Mouse (Mus musculus) liver, postnatal 0 days (tissue): ENCODE results near the gene Lpgat1. TPM values are rescaled to one million over a fixed set of nuclear protein-coding genes. Genes with fewer than 3 reads are reported as not detected.

Experiments used
- ATAC-seq: fragments of 200-750 bp; cut with Nextera tagmentation; 2 replicates; pipeline ENCODE4 v1.8.0; 2017; ENCODE audit warnings: mild to moderate bottlenecking, moderate library complexity
- DNase-seq: peaks from one replicate; pipeline ENCODE4 v3.0.0-alpha.2; 2016
- H3K27ac ChIP-seq: fragments of 300-500 bp; sonication (generic); 2 replicates; pipeline ENCODE4 v1.5.1; 2014; ENCODE audit warnings: antibody characterized with exemption, moderate library complexity, mild to moderate bottlenecking, low read depth
- H3K27me3 ChIP-seq: fragments of 300-500 bp; sonication (generic); 2 replicates; pipeline ENCODE4 v1.6.1; 2014; ENCODE audit warnings: low read length, control low read depth, mixed read lengths; ENCODE audit not compliant: insufficient read depth
- H3K36me3 ChIP-seq: fragments of 300-500 bp; sonication (generic); replicated peaks from 2 replicates; pipeline ENCODE4 v1.6.1; 2014; ENCODE audit warnings: mild to moderate bottlenecking, control low read depth, low read length, moderate library complexity, mixed read lengths; ENCODE audit not compliant: insufficient read depth
- H3K4me1 ChIP-seq: fragments of 300-500 bp; sonication (generic); 2 replicates; pipeline ENCODE4 v1.6.1; 2014; ENCODE audit warnings: antibody characterized with exemption, mild to moderate bottlenecking, control low read depth; ENCODE audit not compliant: insufficient read depth
- H3K4me2 ChIP-seq: fragments of 300-500 bp; sonication (generic); 2 replicates; pipeline ENCODE4 v1.6.1; 2014; ENCODE audit warnings: low read depth, mild to moderate bottlenecking, low read length, moderate library complexity, mixed read lengths
- H3K4me3 ChIP-seq: fragments of 300-500 bp; sonication (generic); 2 replicates; pipeline ENCODE4 v1.5.1; 2014; ENCODE audit warnings: low read depth, low read length
- H3K9ac ChIP-seq: fragments of 300-500 bp; sonication (generic); replicated peaks from 2 replicates; pipeline ENCODE4 v1.6.1; 2014; ENCODE audit warnings: mild to moderate bottlenecking, moderate library complexity
- H3K9me3 ChIP-seq: fragments of 300-500 bp; sonication (generic); 2 replicates; pipeline ENCODE4 v1.6.1; 2016; ENCODE audit warnings: mild to moderate bottlenecking, control low read depth, low read length, mixed read lengths
- CTCF ChIP-seq: sonication (generic); IDR thresholded peaks from 2 replicates; pipeline ENCODE4 v1.5.1; 2016; ENCODE audit warnings: antibody characterized with exemption, low read depth
- EP300 ChIP-seq: IDR thresholded peaks from 2 replicates; pipeline ENCODE4 v1.6.1; 2016; ENCODE audit warnings: antibody characterized with exemption, low read depth, mild to moderate bottlenecking
- WGBS: fragments of 180-500 bp; shearing (Covaris S2); extraction: QIAGEN DNeasy Blood & Tissue Kit; methylation state at CpG from one replicate; pipeline ENCODE4 v1.1.7; 2014; ENCODE audit not compliant: insufficient replicate concordance; 5-methylcytosine and 5-hydroxymethylcytosine counted together
- polyA plus RNA-seq: library from polyadenylated mRNA; unstranded; fragments of >200 nt; fragmentation: Nextera tagmentation; extraction: Ambion mirVana; gene quantifications from 2 replicates; pipeline ENCODE4 v1.2.1, GENCODE M21; 2015

The Lpgat1 gene
- polyA plus RNA-seq, 1 experiment from 2014 or later = 95.0 TPM

DNA sequence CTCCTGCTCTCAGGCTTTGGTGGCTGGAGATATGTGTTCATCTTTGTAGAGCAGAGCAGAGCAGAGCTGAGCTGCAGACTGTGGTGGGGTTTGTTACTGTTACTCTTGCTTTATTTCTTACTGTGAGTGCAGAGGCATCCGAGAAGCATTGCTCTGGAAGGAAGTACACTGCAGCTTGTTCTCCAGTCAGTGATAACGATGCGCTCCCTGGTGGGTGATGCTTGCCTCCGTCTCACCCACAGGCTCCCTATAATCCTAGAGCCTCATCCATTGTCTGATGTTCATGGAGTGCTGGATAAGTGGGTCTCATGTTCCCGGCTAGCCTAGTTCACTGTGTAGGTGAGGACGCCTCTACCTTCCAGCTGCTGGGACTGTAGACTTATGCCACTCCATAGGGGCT is 6.0 kb downstream of the Lpgat1 start:
- H3K4me1 ChIP-seq = peaks cover 29% of the 10 kb centered on the region
- DNase-seq = no peak
- TF ChIP-seq EP300 = no peak
- TF ChIP-seq CTCF = no peak
- H3K27me3 ChIP-seq = peaks cover 1% of the 10 kb centered on the region; the same call in 1 of the 2 replicates
- H3K27ac ChIP-seq = no peak overlapping the region
- no peak overlapping the region for H3K9ac ChIP-seq
- 75% methylated on average over 6 of the region's 6 CpGs for whole genome bisulfite sequencing
- H3K9me3 ChIP-seq = no peaks in the 10 kb centered on the region
- no peak for ATAC-seq
- H3K4me2 ChIP-seq = no peak overlapping the region
- H3K36me3 ChIP-seq = peaks cover 19% of the 10 kb centered on the region
- no peak overlapping the region for H3K4me3 ChIP-seq

DNA sequence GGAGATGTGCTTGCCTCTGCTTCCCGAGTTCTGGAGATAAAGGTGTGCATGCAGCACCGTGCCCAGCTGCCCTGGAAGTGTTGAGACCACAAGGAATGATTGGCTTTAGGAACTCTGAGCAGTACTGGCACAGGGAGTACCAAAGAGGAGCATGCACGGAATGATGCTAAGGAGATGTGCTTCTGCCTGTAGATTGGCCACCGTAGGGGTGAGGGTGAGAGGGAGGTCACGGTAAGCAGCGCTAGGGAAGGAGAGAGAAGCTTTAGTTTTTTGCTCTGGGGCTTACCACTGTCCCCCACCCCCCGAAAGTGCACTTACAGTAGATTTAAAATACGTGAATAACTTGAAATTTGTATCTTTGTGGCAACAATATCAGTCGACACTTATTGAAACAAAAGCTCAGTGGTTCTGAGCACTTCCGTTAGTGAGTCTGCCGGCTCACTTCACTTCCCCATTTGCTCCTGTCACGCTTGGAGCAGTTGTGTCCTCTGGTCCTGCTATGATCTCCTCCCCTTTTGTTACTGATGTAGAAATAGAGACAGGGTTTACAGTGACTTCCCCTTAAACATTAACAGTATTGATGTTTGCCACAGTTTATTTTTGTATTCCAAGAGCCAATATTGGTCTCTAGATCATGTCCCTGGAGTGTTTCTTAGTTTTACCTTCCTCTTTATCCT is 6.9 kb downstream of the Lpgat1 start:
- H3K4me3 ChIP-seq = peak overlapping the region; percentile 17; the same call in 1 of the 2 replicates
- H3K4me2 ChIP-seq = peak overlapping the region; percentile 55
- peaks cover 29% of the 10 kb centered on the region for H3K4me1 ChIP-seq
- ATAC-seq (peak; percentile 66), DNase-seq (peak; percentile 31)
- 26% methylated on average over 12 of the region's 12 CpGs for WGBS
- no peaks in the 10 kb centered on the region for H3K9me3 ChIP-seq
- H3K27me3 ChIP-seq = no peaks in the 10 kb centered on the region
- TF ChIP-seq EP300 (no peak), CTCF (no peak)
- peaks cover 19% of the 10 kb centered on the region for H3K36me3 ChIP-seq
- peak overlapping the region; percentile 77 for H3K27ac ChIP-seq
- H3K9ac ChIP-seq = peak overlapping the region; percentile 26

DNA sequence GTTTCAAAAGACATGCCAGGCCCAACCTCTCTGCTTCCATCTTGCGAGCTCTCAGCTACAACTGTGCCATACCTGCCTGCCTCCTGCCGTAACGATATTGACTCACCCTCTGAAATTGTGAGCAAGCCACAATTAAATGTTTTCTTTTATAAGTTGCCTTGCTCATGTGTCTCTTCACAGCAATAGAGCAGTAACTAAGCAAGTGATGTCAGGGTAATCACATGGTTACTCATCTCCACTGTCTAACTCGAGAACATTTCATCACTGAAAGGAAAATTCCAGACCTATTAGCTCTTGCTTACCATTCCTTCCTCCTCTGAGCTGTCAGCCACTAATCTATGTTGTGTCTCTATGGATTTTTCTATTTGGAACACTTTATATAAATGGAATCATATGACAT is 15.0 kb downstream of the Lpgat1 start:
- 80% methylated on average over 4 of the region's 4 CpGs for WGBS
- no peak for TF ChIP-seq EP300
- TF ChIP-seq CTCF = no peak
- Histone ChIP-seq H3K9me3 (no peaks in the 10 kb centered on the region), H3K9ac (no peak overlapping the region), H3K4me3 (no peak overlapping the region), H3K27me3 (no peaks in the 10 kb centered on the region), H3K4me2 (no peak overlapping the region), H3K36me3 (peaks cover 10% of the 10 kb centered on the region), H3K4me1 (peaks cover 4% of the 10 kb centered on the region; the same call in 1 of the 2 replicates), H3K27ac (no peak overlapping the region)
- ATAC-seq = no peak
- no peak for DNase-seq

DNA sequence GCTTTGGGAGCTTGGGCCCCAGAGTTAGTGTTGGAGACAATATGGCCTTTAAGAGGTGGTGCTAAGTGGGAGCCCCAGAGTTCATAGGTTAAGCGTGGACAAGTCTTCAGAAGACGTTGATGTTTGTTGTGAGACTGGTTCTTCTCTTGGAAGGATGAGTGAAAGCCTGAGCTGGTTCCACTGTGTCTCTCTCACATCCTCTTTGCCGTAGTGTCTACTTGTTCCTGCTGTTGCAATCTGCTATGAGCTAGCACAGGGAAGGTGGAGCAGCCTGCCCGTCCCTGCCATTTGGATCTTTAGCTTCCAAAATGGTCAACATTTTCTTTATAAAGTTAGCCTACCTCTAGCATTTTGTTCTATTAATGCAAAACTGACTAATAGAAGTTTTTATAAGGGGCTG is 16.2 kb downstream of the Lpgat1 start:
- H3K4me3 ChIP-seq = no peak overlapping the region
- H3K36me3 ChIP-seq = peaks cover 7% of the 10 kb centered on the region
- no peaks in the 10 kb centered on the region for H3K9me3 ChIP-seq
- H3K4me1 ChIP-seq = peaks cover 11% of the 10 kb centered on the region
- H3K27me3 ChIP-seq = no peaks in the 10 kb centered on the region
- DNase-seq = no peak
- TF ChIP-seq EP300 = no peak
- no peak for TF ChIP-seq CTCF
- H3K4me2 ChIP-seq = no peak overlapping the region
- WGBS = 68% methylated on average over 4 of the region's 4 CpGs
- no peak for ATAC-seq
- H3K9ac ChIP-seq = no peak overlapping the region
- no peak overlapping the region for H3K27ac ChIP-seq

DNA sequence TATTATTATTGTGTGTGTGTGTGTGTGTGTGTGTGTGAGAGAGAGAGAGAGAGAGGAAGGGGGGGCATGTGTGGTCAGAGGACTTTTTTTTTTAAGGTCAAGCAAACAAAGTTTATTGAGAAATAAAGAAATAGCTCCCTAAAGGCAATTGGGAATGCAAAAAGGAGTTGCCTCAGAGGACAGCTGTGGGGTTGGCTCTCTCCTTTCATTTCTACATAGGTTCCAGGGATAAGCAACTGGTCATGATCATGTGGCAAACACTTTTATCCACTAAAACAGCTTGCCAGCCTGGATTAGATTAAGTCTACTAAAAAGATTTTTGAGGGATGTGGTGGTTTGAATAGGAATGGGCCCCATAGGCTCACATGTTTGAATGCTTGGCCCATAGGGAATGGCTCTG is 18.8 kb downstream of the Lpgat1 start:
- ATAC-seq (no peak; the same call in 1 of the 2 replicates), DNase-seq (no peak)
- no peak overlapping the region for H3K9ac ChIP-seq
- no peak overlapping the region for H3K4me3 ChIP-seq
- H3K36me3 ChIP-seq = peaks cover 7% of the 10 kb centered on the region; the same call in 1 of the 2 replicates
- peaks cover 27% of the 10 kb centered on the region for H3K4me1 ChIP-seq
- TF ChIP-seq CTCF = no peak
- TF ChIP-seq EP300 = no peak
- no peaks in the 10 kb centered on the region for H3K27me3 ChIP-seq
- no peak overlapping the region for H3K4me2 ChIP-seq
- no peak overlapping the region for H3K27ac ChIP-seq
- H3K9me3 ChIP-seq = no peaks in the 10 kb centered on the region

DNA sequence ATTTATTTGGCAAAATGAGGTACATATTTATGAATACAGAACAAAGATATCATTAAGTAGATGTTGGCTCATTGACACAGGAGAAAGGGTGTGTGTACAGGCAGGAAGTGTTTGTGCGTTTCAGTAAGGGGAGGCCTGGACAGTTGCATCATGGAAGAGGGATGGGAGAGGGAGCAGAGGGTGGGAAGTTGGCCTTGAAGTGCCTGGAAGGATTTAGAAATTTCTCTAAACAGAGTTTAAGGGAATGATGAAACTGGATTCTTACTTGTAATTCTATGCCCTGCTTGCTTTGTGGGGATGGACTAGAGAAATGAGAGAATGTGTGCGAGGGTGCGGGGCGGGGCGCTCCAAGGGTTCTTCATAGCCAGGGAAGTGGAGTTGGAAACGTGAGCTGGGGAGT is 20.2 kb downstream of the Lpgat1 start:
- Histone ChIP-seq H3K9ac (no peak overlapping the region), H3K4me3 (no peak overlapping the region), H3K36me3 (peaks cover 7% of the 10 kb centered on the region), H3K27ac (no peak overlapping the region), H3K4me2 (no peak overlapping the region), H3K9me3 (no peaks in the 10 kb centered on the region), H3K4me1 (peaks cover 29% of the 10 kb centered on the region), H3K27me3 (no peaks in the 10 kb centered on the region)
- no peak for TF ChIP-seq CTCF
- no peak for TF ChIP-seq EP300
- DNase-seq (no peak), ATAC-seq (no peak)
- WGBS = 86% methylated on average over 6 of the region's 6 CpGs
